Mouse (Mus musculus) midbrain, embryonic 15.5 days (tissue): ENCODE data around the gene Qser1. TPM values are rescaled to one million over a fixed set of nuclear protein-coding genes. Genes with fewer than 3 reads are reported as not detected.
"Not testable (repeated sequence)": the region's sequence is repeated elsewhere in the genome, so short reads cannot be mapped to it uniquely, and the experiment has no call there.

Experiments used
- ATAC-seq: fragments of 200-750 bp; cut with Nextera tagmentation; replicated peaks from 2 replicates; pipeline ENCODE4 v1.8.0; 2017; ENCODE audit warnings: moderate TSS enrichment
- H3K27ac ChIP-seq: fragments of 300-500 bp; sonication (generic); 2 replicates; pipeline ENCODE4 v1.5.1; 2015; ENCODE audit warnings: mild to moderate bottlenecking, inconsistent platforms
- H3K27me3 ChIP-seq: fragments of 300-500 bp; sonication (generic); replicated peaks from 2 replicates; pipeline ENCODE4 v1.6.1; 2015; ENCODE audit warnings: inconsistent platforms
- H3K36me3 ChIP-seq: fragments of 300-500 bp; sonication (generic); replicated peaks from 2 replicates; pipeline ENCODE4 v1.6.1; 2015; ENCODE audit warnings: inconsistent platforms
- H3K4me1 ChIP-seq: fragments of 300-500 bp; sonication (generic); 2 replicates; pipeline ENCODE4 v1.6.1; 2015; ENCODE audit warnings: inconsistent platforms
- H3K4me2 ChIP-seq: fragments of 300-500 bp; sonication (generic); 2 replicates; pipeline ENCODE4 v1.6.1; 2015; ENCODE audit warnings: inconsistent platforms, mild to moderate bottlenecking, moderate library complexity
- H3K4me3 ChIP-seq: fragments of 300-500 bp; sonication (generic); 2 replicates; pipeline ENCODE4 v1.5.1; 2015; ENCODE audit warnings: mild to moderate bottlenecking, inconsistent platforms
- H3K9ac ChIP-seq: fragments of 300-500 bp; sonication (generic); 2 replicates; pipeline ENCODE4 v1.6.1; 2015; ENCODE audit warnings: mild to moderate bottlenecking, inconsistent platforms
- H3K9me3 ChIP-seq: fragments of 300-500 bp; sonication (generic); 2 replicates; pipeline ENCODE4 v1.6.1; 2016; ENCODE audit warnings: inconsistent platforms
- WGBS: fragments of 180-500 bp; shearing (Covaris S2); methylation state at CpG from one replicate; pipeline ENCODE4 v1.1.7; 2015; ENCODE audit warnings: mixed read lengths; 5-methylcytosine and 5-hydroxymethylcytosine counted together
- polyA plus RNA-seq: library from polyadenylated mRNA; unstranded; fragments of >200 nt; fragmentation: Nextera tagmentation; extraction: Ambion mirVana; gene quantifications from 2 replicates; pipeline ENCODE4 v1.2.1, GENCODE M21; 2015

Qser1 gene
- polyA plus RNA-seq, result 6.5 and 7.1 TPM in 2 replicates

- 0% methylated on average over 23 of the region's 50 CpGs for WGBS
- H3K4me1 ChIP-seq, result peaks cover 21% of the 10 kb centered on the region
- H3K9ac ChIP-seq, result peak within 1 kb of the TSS; percentile 100
- no peaks in the 10 kb centered on the region for H3K27me3 ChIP-seq
- H3K9me3 ChIP-seq, result no peaks in the 10 kb centered on the region
- H3K27ac ChIP-seq, result peak within 1 kb of the TSS; percentile 96
- peak within 1 kb of the TSS; percentile 94 for H3K4me3 ChIP-seq
- no peaks in the 10 kb centered on the region for H3K36me3 ChIP-seq
- ATAC-seq, result peak; percentile 84
- H3K4me2 ChIP-seq, result peak within 1 kb of the TSS; percentile 56
Measured at GRCm38 (mm10) chr2:104816371-104816827, at the start of gene Qser1. TSS of gene Qser1 (minus strand) at chr2:104816760.

DNA sequence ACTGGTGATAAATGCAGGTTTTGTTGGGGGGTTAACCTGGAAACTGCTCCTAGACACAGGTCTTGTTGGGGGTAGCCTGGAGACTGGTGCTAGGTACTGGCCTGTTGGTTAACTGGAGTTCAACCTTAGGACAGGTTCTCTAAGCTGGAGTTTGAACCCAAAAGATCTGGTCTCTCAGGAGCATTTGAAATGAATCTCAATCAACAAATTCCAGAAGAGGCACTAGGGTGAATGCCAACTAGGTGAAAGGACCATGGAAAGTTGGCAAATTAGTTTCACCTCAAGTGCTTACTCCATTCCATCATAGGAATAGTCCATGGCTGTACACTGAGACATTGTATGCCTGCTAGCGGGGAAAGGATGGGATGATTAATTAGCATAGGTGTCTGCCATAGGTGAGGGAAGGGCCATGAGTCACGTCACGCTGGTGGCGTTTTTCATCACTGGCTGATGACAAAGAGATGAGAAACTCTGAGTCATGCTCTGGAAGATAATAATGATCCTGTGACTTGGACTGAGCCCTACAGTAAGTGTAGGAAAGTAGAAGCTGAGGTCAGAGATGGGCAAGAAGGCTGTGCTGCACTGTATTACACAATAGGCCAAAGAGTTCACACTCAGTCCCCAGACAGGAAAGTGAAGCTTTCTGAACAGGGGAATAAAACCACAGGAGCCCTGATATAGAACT is 47.8 kb upstream of the Qser1 start:
- 89% methylated on average over 4 of the region's 4 CpGs for WGBS
- no peak overlapping the region for H3K27ac ChIP-seq
- H3K4me1 ChIP-seq, result no peaks in the 10 kb centered on the region
- ATAC-seq, result no peak
- H3K4me2 ChIP-seq, result no peak overlapping the region
- H3K27me3 ChIP-seq, result no peaks in the 10 kb centered on the region
- no peaks in the 10 kb centered on the region for H3K9me3 ChIP-seq
- no peak overlapping the region for H3K4me3 ChIP-seq
- no peaks in the 10 kb centered on the region for H3K36me3 ChIP-seq
- H3K9ac ChIP-seq, result no peak overlapping the region

GRCm38 (mm10) chr2:104860426-104860825 is 43.9 kb upstream of the Qser1 start:
- no peaks in the 10 kb centered on the region for H3K4me1 ChIP-seq
- no peak overlapping the region for H3K9ac ChIP-seq
- no peaks in the 10 kb centered on the region for H3K9me3 ChIP-seq
- H3K4me3 ChIP-seq, result no peak overlapping the region
- no peak for ATAC-seq
- H3K4me2 ChIP-seq, result no peak overlapping the region
- H3K36me3 ChIP-seq, result no peaks in the 10 kb centered on the region
- no peaks in the 10 kb centered on the region for H3K27me3 ChIP-seq
- 84% methylated on average over 10 of the region's 10 CpGs for WGBS
- no peak overlapping the region for H3K27ac ChIP-seq

DNA sequence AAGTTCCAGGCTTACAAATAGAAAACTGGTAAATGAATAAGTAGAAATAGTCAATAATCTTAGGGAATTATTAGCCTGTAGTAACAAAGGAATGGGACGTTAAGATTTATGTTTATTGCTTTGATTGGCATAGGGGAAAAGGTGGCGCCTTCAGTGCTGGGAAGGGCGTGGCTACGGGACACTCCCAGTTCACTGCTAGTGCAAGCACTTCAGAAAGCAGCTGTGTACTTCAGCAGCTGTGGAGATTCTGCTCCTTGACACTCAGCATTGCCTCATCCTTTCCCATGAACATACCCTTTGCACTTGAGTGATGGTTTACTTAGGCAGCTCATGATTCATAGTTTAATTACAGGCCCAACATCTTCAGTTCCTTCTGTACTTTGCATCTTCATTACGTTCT is 42.5 kb upstream of the Qser1 start:
- Histone ChIP-seq H3K9ac (no peak overlapping the region), H3K27ac (no peak overlapping the region), H3K36me3 (no peaks in the 10 kb centered on the region), H3K9me3 (no peaks in the 10 kb centered on the region), H3K4me2 (no peak overlapping the region), H3K4me3 (no peak overlapping the region), H3K27me3 (no peaks in the 10 kb centered on the region), H3K4me1 (no peaks in the 10 kb centered on the region)
- no peak for ATAC-seq
- 85% methylated on average over 5 of the region's 5 CpGs for WGBS

DNA sequence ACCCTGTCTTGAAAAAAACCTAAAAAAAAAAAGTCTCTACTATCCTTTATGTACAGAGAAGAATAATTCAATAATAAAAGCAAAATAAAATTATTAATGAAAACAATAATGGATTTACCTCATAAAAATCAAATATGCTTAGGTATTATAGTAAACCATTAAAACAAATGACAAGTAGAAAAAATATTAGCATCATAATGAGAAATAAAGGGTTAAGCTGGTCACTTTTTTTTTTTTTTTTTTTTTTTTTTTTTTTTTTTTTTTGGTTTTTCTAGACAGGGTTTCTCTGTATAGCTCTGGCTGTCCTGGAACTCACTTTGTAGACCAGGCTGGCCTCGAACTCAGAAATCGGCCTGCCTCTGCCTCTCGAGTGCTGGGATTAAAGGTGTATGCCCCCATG is 41.5 kb upstream of the Qser1 start:
- ATAC-seq, H3K36me3 ChIP-seq: not testable (repeated sequence)
- WGBS, result 89% methylated on average over 3 of the region's 3 CpGs

GRCm38 (mm10) chr2:104856218-104856617 is 39.7 kb upstream of the Qser1 start:
- no peak overlapping the region for H3K9ac ChIP-seq
- ATAC-seq, result no peak
- no peaks in the 10 kb centered on the region for H3K4me1 ChIP-seq
- no peak overlapping the region for H3K27ac ChIP-seq
- H3K27me3 ChIP-seq, result no peaks in the 10 kb centered on the region
- H3K9me3 ChIP-seq, result no peaks in the 10 kb centered on the region
- no peak overlapping the region for H3K4me3 ChIP-seq
- WGBS, result 43% methylated on average over 1 of the region's 1 CpGs
- H3K36me3 ChIP-seq, result no peaks in the 10 kb centered on the region
- no peak overlapping the region for H3K4me2 ChIP-seq

More for the DNA sequence above, 41.5 kb upstream of the Qser1 start:
- H3K4me1 ChIP-seq, H3K27me3 ChIP-seq, H3K9me3 ChIP-seq, H3K9ac ChIP-seq, H3K4me2 ChIP-seq, H3K27ac ChIP-seq, H3K4me3 ChIP-seq: not testable (repeated sequence)

GRCm38 (mm10) chr2:104855732-104856131 is 39.2 kb upstream of the Qser1 start:
- Histone ChIP-seq H3K27ac (no peak overlapping the region), H3K9ac (no peak overlapping the region), H3K4me2 (no peak overlapping the region), H3K4me3 (no peak overlapping the region), H3K9me3 (no peaks in the 10 kb centered on the region), H3K36me3 (no peaks in the 10 kb centered on the region), H3K4me1 (no peaks in the 10 kb centered on the region), H3K27me3 (peaks cover 3% of the 10 kb centered on the region; the same call in 1 of the 2 replicates)
- WGBS, result 25% methylated on average over 3 of the region's 3 CpGs
- no peak for ATAC-seq

- 83% methylated on average over 1 of the region's 1 CpGs for WGBS
- no peak for ATAC-seq
- H3K9ac ChIP-seq, result no peak overlapping the region
- no peak overlapping the region for H3K4me2 ChIP-seq
- H3K4me1 ChIP-seq, result no peaks in the 10 kb centered on the region
- no peaks in the 10 kb centered on the region for H3K36me3 ChIP-seq
- no peak overlapping the region for H3K27ac ChIP-seq
- H3K9me3 ChIP-seq, result no peaks in the 10 kb centered on the region
- H3K27me3 ChIP-seq, result peaks cover 4% of the 10 kb centered on the region; the same call in 1 of the 2 replicates
- H3K4me3 ChIP-seq, result no peak overlapping the region
Measured at GRCm38 (mm10) chr2:104854836-104855235, 38.3 kb upstream of the Qser1 start.

DNA sequence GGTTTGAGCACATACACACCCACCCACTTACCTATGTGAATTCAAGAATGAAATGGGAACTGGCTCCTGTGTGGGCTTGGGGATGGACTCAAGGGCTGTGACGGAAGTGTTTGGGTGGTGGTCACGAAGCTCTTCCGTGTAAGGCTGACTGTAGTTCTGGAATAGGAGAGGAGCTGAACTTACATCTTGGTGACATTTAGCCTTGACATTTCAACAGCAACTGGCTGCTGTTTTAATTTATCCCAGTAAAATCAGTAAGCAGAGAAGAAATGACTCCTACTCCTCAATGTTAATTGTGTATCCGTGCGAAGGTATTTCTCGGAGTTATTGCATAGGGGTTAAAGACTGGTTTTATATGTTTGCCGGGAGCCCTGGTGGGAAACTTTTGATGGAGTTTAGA is 36.0 kb upstream of the Qser1 start:
- peaks cover 4% of the 10 kb centered on the region for H3K27me3 ChIP-seq

DNA sequence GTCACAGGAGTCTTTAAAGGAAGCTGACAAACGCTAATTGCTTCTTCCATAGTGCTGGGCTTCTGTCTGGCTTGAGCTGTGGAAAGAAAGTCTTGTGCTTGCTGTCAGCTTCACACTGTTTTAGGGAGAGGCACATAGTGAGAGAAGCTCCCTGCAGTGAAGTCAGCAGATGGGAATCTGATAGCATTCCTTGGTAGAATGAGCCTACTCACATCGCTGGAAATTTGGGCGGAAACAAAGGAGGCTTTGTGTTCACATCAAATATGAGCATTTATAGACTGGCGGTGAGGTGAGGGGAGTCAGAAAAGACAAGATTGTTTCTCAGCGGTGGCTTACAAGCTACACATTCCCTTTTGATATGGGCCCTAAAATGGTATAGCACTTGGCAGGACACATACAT is 35.1 kb upstream of the Qser1 start:
- no peak overlapping the region for H3K27ac ChIP-seq
- 36% methylated on average over 5 of the region's 5 CpGs for WGBS

More for the DNA sequence above, 36.0 kb upstream of the Qser1 start:
- Histone ChIP-seq H3K27ac (no peak overlapping the region), H3K4me2 (no peak overlapping the region), H3K4me1 (peaks cover 3% of the 10 kb centered on the region; the same call in 1 of the 2 replicates), H3K9ac (no peak overlapping the region), H3K36me3 (no peaks in the 10 kb centered on the region), H3K9me3 (no peaks in the 10 kb centered on the region), H3K4me3 (no peak overlapping the region)
- 94% methylated on average over 7 of the region's 7 CpGs for WGBS
- no peak for ATAC-seq

DNA sequence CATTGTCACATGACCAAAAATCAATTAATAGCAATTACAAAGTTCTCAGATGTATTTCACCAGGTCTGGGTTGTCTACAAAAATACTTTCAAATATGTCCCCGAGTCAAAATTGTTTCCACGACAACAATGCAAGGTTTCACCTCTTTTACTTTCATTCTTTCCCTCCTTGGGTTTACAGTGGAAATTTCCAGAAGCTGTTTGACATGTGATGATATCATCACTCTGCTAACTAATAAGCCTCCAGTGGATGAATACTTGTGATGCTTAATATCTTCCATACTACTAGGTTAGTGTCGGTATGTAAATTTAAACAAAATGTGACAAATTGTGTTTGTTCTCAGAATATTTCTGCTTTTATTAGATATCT is 33.4 kb upstream of the Qser1 start:
- Histone ChIP-seq H3K4me2 (peak overlapping the region; percentile 94), H3K36me3 (no peaks in the 10 kb centered on the region), H3K9me3 (no peaks in the 10 kb centered on the region), H3K27ac (no peak overlapping the region), H3K4me1 (peaks cover 3% of the 10 kb centered on the region; the same call in 1 of the 2 replicates), H3K9ac (no peak overlapping the region), H3K27me3 (peaks cover 4% of the 10 kb centered on the region), H3K4me3 (peak overlapping the region; percentile 50)
- WGBS, result 66% methylated on average over 3 of the region's 3 CpGs
- peak; percentile 28; the same call in 1 of the 2 replicates for ATAC-seq

More for the DNA sequence above, 35.1 kb upstream of the Qser1 start:
- Histone ChIP-seq H3K9me3 (no peaks in the 10 kb centered on the region), H3K4me1 (peaks cover 3% of the 10 kb centered on the region; the same call in 1 of the 2 replicates), H3K27me3 (peaks cover 4% of the 10 kb centered on the region), H3K4me3 (no peak overlapping the region), H3K4me2 (no peak overlapping the region), H3K36me3 (no peaks in the 10 kb centered on the region), H3K9ac (no peak overlapping the region)
- ATAC-seq, result no peak

- under 1% methylated on average over 62 of the region's 62 CpGs for WGBS
- peak; percentile 85 for ATAC-seq
- Histone ChIP-seq H3K27ac (no peak within 1 kb of the TSS), H3K36me3 (no peaks in the 10 kb centered on the region), H3K27me3 (peaks cover 4% of the 10 kb centered on the region), H3K9ac (peak within 1 kb of the TSS; percentile 37), H3K4me2 (peak within 1 kb of the TSS; percentile 94), H3K4me3 (peak within 1 kb of the TSS; percentile 50), H3K4me1 (peaks cover 3% of the 10 kb centered on the region; the same call in 1 of the 2 replicates), H3K9me3 (no peaks in the 10 kb centered on the region)
Measured at GRCm38 (mm10) chr2:104849276-104849990, 32.9 kb upstream of the Qser1 start, which contains the start of gene Prrg4. TSS of gene Prrg4 (minus strand) at chr2:104849876.
